Mouse (Mus musculus) lung, postnatal 25 days (tissue): ENCODE results near the gene Myof.

Experiments
- DNase-seq: peaks from one replicate; pipeline ENCODE4 v3.0.0; 2022; ENCODE audit warnings: low spot score

Myof gene

GRCm38 (mm10) chr19:38003671-38004521 lies 39.5 kb downstream of the Myof start:
- DNase-seq: peak; percentile 76

GRCm38 (mm10) chr19:38002816-38003215 lies 40.6 kb downstream of the Myof start:
- no peak for DNase-seq

GRCm38 (mm10) chr19:38000990-38001389 lies 42.4 kb downstream of the Myof start:
- DNase-seq: no peak

GRCm38 (mm10) chr19:37999941-38000340 lies 43.4 kb downstream of the Myof start:
- no peak for DNase-seq

GRCm38 (mm10) chr19:37994301-37994700 lies 49.1 kb downstream of the Myof start:
- DNase-seq: no peak

- DNase-seq: no peak
Observed at GRCm38 (mm10) chr19:37992184-37992554, 51.2 kb downstream of the Myof start.

GRCm38 (mm10) chr19:37991399-37992183 lies 51.8 kb downstream of the Myof start:
- DNase-seq: no peak

- DNase-seq: no peak
Observed at GRCm38 (mm10) chr19:37989971-37990370, 53.4 kb downstream of the Myof start.

GRCm38 (mm10) chr19:37988156-37988555 lies 55.2 kb downstream of the Myof start:
- DNase-seq: no peak

- peak; percentile 29 for DNase-seq
Observed at GRCm38 (mm10) chr19:37985730-37986129, 57.6 kb downstream of the Myof start.

- DNase-seq: no peak
Observed at GRCm38 (mm10) chr19:37975951-37976350, 67.4 kb downstream of the Myof start.

GRCm38 (mm10) chr19:37970571-37970970 lies 72.8 kb downstream of the Myof start:
- DNase-seq: no peak

- no peak for DNase-seq
Observed at GRCm38 (mm10) chr19:37970004-37970403, 73.4 kb downstream of the Myof start.

GRCm38 (mm10) chr19:37965828-37966227 lies 77.5 kb downstream of the Myof start:
- DNase-seq: no peak

GRCm38 (mm10) chr19:37963421-37963820 lies 80.0 kb downstream of the Myof start:
- peak; percentile 14 for DNase-seq

- DNase-seq: peak; percentile 7
Observed at GRCm38 (mm10) chr19:37960791-37961190, 82.6 kb downstream of the Myof start.

GRCm38 (mm10) chr19:37959543-37960215 lies 83.7 kb downstream of the Myof start:
- no peak for DNase-seq

- DNase-seq: no peak
Observed at GRCm38 (mm10) chr19:37959076-37959475, 84.3 kb downstream of the Myof start.

GRCm38 (mm10) chr19:37957256-37957655 lies 86.1 kb downstream of the Myof start:
- DNase-seq: peak; percentile 41

GRCm38 (mm10) chr19:37956006-37956405 lies 87.4 kb downstream of the Myof start:
- peak; percentile 64 for DNase-seq

GRCm38 (mm10) chr19:37955425-37956001 lies 87.9 kb downstream of the Myof start:
- DNase-seq: peak; percentile 85

GRCm38 (mm10) chr19:37954772-37955171 lies 88.6 kb downstream of the Myof start:
- DNase-seq: no peak
